Mouse (Mus musculus): ENCODE measurements around the gene Kcne1.

Gene Kcne1

DNA sequence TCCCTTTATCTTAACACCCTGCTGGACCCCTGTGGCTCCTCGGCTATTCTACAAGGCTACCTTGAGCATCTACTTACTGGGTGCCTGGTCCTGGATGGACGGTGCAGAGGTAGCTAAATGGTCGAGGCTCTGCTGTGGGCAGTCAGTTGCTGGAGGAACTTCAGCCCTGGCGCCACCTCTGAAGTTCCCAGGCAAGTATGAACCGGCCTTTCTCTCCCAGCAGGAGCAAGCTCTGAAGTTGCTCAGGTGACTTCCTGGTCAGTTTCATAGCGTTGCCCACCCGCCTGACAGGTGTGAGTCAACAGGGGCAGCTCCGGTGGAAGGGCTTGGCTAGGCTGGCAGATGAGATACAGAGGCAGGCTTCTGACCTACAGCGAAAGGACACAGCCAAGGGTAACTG lies at the start of gene Kcne1:
Kcne1 (minus strand) TSS at position 240 of the 400 bp plus-strand sequence.
- DNase-seq (ENCODE audit: low spot score) = no peak

DNA sequence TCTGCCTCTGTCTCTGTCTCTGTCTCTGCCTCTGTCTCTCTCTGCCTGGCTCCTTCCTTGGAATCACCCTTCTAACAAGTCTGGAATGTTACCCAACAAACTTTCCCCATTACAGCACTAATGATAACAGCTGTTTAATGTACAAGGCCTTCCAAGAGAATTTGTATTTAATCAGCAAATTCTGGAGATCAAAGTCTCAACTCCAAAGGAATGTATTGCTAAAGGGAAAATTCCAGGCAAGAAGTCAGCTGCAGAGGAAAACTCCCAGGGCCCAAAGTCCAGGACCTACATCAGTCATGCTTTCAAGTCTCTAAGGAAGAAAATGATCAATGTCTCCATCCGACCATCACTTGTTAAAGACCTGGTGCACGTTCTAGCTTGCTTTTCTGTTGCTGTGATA lies 48.6 kb upstream of the Kcne1 start:
- no peak for DNase-seq (ENCODE audit: low spot score)

GRCm38 (mm10) chr16:92404141-92404540 lies 44.9 kb upstream of the Kcne1 start:
- DNase-seq (ENCODE audit: low spot score) = no peak

- DNase-seq (ENCODE audit: low spot score) = no peak
These were observed 43.8 kb upstream of the Kcne1 start for GRCm38 (mm10) chr16:92403069-92403468.

GRCm38 (mm10) chr16:92402216-92402615 lies 42.9 kb upstream of the Kcne1 start:
- no peak for DNase-seq (ENCODE audit: low spot score)

DNA sequence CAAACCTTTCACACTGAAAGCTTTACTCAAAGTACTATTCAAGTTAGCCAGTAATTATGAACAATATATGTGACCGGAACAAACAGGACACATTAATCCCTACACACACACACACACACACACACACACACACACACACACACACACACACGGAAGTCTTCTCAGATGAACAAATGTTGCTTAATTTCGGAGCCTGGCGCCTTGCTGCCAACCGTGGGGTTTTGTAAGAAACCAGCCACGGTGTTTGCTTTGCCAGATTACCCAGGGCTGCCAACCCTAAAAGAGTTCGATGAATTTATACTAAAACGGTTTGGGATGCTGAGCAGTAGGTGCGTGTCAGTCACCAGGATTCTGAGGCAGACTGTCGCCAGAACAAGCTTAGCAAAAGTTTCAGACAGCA lies 41.9 kb upstream of the Kcne1 start:
- no peak for DNase-seq (ENCODE audit: low spot score)

DNA sequence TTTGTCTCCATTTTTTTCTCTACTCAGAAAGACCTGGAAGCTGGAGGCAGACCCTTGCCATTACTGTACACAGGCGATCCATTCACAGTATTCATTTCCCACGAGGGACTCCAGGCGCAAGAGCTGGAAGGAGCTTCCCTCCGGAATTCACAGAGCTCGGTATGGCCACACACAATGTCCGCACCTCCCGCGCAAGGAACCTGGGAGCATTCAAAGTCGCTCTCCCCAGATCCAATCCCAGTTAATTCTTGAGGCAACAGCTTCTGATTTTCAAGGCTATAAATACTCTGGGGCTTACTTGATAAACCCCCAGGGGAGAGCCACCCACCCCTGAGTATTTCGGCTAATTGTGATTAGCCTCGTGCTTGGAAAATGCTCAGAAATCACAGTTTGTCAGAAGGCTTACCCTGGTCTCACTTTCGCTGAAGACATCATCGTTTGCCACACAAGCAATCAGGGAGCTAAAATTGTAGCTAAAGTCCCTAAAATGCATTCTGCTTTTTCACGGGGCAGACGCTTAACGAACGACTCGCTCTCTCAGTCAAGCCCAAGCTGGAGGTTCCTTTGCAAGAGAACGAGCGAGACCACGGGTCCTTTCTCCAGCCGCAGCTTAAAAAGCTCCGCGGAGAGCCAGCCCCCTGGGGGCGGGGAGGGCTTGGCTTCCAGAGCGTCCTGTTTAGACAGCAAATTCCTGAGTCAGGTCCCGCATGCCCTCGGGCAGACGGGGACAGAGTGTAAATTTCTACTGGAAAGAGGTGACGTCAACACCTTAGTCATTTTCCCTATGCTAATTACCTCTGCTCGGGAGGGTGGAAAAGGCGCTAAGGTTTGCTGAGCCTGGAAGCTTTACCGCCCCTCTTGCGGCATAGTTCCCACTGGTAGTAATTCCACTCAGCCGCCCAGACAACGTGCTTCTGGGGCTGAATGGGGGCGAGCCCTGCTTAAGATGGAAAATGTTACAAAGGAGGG lies 40.5 kb upstream of the Kcne1 start:
- no peak for DNase-seq (ENCODE audit: low spot score)

GRCm38 (mm10) chr16:92398574-92399118 lies 39.4 kb upstream of the Kcne1 start:
- DNase-seq (ENCODE audit: low spot score) = no peak

DNA sequence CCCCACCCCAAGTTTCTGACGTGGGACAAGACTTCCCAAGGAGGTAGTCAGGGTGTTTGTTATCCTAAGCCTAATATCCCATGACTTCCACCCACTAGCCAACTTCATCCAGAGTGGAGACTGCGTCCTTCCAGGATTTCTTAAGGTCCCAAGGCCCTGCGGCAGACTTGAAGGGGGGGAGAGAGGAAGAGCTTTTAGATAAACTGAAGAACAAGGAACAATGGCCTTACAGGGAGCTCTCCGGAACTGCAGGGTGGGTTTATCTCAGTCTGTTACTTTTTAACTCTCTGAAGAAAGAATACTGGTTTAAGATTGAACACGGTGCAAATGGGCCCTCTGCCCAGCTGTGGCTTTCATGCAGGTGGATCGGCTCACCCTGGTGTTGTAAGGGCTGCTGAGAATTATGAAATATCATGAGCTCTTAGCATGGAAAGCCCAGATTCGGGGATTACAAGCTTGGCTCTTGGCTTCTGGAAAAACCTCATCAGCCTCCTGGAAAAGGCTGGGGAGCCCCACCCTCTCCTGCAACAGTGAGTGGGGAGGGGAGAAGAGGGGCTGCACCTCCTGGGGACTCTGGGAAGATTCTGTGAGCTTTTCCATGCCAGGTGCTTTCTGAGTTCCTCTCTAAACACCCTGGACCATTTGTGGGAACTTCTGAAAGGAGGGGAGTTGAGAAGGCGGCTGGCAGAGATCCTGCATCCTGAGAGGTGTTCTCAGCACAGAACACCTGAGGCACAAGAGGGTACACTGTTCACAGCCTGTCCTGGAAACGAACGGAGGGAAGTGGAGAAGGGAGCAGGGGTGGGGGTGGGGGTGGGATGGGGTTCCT lies 38.7 kb upstream of the Kcne1 start:
- DNase-seq (ENCODE audit: low spot score) = no peak

GRCm38 (mm10) chr16:92393732-92394131 lies 34.5 kb upstream of the Kcne1 start:
- DNase-seq (ENCODE audit: low spot score) = no peak

DNA sequence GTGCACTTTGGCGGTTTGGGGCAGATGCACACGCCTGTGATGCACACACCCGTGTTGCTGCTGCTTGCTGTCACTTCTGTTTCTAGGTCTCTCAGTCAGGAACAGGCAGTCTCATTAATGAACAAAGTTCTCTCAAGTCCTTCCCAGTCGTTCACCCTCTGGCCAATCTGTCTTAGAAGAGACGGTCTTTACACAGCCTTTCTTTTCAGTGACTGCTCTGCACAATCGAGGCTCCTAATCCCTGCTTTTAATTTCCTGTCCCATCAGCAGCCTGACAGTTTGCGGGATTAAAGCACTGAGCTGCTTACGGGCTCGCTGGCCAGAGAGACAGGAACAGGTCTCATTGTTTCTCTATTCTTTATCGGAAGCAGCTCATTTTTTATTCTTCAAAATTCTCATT lies 28.4 kb upstream of the Kcne1 start:
- no peak for DNase-seq (ENCODE audit: low spot score)

- DNase-seq (ENCODE audit: low spot score) = peak; percentile 7
These were observed 25.8 kb upstream of the Kcne1 start for GRCm38 (mm10) chr16:92385062-92385461.

GRCm38 (mm10) chr16:92383412-92383811 lies 24.1 kb upstream of the Kcne1 start:
- no peak for DNase-seq (ENCODE audit: low spot score)

- DNase-seq (ENCODE audit: low spot score) = no peak
These were observed 23.2 kb upstream of the Kcne1 start for GRCm38 (mm10) chr16:92382508-92382907.

GRCm38 (mm10) chr16:92381092-92381491 lies 21.8 kb upstream of the Kcne1 start:
- DNase-seq (ENCODE audit: low spot score) = no peak

- no peak for DNase-seq (ENCODE audit: low spot score)
These were observed 17.7 kb upstream of the Kcne1 start for GRCm38 (mm10) chr16:92376976-92377375.

DNA sequence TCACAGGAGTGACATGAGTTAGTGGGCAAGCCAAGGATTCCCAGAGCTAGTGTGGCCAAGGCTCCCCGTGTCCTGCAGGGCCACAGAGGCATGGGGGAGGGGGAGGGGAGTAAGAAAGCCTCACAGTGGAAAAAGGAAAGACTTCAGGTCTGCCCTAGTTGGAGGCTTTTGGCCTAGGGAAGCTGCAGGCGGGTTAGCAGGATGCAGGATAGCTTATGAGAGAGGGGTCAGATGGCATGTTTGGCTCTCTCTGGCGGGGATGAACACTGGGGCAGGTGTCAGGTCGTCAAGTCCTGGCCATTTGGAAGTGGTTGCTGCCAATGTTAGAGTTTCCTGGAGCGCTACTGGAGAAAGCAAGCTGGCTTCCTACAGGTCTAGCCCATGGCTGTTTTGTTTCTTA lies 12.4 kb upstream of the Kcne1 start:
- no peak for DNase-seq (ENCODE audit: low spot score)

GRCm38 (mm10) chr16:92369260-92369659 lies 10.0 kb upstream of the Kcne1 start:
- no peak for DNase-seq (ENCODE audit: low spot score)

- DNase-seq (ENCODE audit: low spot score) = no peak
These were observed 6.2 kb upstream of the Kcne1 start for GRCm38 (mm10) chr16:92365477-92365876.

GRCm38 (mm10) chr16:92360711-92361110 lies 1.4 kb upstream of the Kcne1 start:
- DNase-seq (ENCODE audit: low spot score) = no peak

DNA sequence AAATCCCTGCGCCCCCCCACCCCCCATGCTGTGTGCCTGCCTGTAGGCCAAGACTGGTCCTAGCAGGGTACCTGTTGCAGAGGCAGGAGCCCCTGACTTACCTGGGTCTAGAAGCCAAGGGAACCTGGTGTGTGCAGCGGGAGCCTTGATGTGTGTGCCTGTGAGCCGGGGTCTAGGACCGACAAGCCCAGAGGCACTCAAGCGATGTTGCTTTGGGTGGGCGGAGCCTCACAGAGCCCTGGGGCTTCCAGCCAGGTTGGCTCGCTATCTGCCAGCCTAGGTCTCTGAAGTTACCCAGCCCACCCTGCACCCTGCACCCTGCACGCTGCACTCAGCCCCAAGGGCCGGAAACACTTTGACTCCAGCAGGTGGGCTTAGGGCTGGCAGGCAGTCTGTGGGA lies 534 bp downstream of the Kcne1 start:
- no peak for DNase-seq (ENCODE audit: low spot score)

DNA sequence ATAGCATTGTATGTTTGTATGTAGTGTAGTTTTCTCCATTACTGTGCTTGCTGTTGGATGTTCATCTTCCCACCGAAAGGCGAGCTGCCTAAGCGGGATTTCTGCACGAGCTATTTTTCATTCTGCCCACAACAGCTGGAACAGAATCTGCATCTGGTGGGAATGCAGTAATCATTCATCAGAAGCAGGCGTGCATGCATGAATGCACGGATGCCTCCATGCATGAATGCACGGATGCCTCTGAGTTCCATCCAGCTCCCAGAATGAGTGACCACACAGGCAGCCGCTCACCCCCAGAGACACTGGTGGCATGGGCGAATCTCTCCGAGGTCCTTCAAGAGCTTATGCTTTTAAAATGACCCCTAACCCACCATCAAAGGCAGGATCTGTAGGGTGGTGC lies 1.7 kb downstream of the Kcne1 start:
- no peak for DNase-seq (ENCODE audit: low spot score)

DNA sequence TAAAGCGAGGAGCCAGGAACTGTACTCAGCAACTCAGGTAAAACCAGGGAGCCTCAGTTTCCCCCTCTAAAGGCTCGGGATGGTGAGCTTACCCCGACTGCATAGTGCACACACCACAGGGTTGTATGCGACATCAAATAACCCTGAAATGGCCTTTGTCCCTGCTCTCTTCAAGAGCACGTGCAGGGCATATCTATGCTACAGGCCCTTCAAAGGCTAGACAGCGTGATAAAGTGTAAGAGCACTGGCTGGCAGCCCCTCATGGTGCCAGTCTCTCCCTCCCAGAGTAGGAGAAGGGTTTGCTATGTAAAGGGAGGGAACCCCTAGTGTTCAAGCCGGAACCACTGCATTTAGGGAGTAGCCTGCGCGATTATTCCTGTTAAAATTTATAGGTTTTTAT lies 2.2 kb downstream of the Kcne1 start:
- DNase-seq (ENCODE audit: low spot score) = no peak
